Mouse (Mus musculus): ENCODE measurements around the gene Zfp628.

GRCm38 (mm10) chr7:4919971-4920370 is 5.0 kb downstream of the Zfp628 start:
- no peak for TF ChIP-seq CTCF (IDR thresholded peaks at IDR 0.05; ENCODE audit: low read depth)
- no peak for TF ChIP-seq EP300 (optimal IDR thresholded peaks at IDR 0.05)
